Mouse (Mus musculus) intestine, embryonic 16.5 days (tissue): ENCODE data around the gene Htr3b. TPM values are rescaled to one million over a fixed set of nuclear protein-coding genes. Genes with fewer than 3 reads are reported as not detected.
"Not testable (repeated sequence)": the region's sequence is repeated elsewhere in the genome, so short reads cannot be mapped to it uniquely, and the experiment has no call there.

Source experiments
- ATAC-seq: fragments of 200-750 bp; cut with Nextera tagmentation; 2 replicates; pipeline ENCODE4 v1.8.0; 2017; ENCODE audit warnings: moderate TSS enrichment, moderate library complexity
- H3K27ac ChIP-seq: fragments of 300-500 bp; sonication (generic); 2 replicates; pipeline ENCODE4 v1.5.1; 2014; ENCODE audit warnings: mild to moderate bottlenecking, low read length
- H3K27me3 ChIP-seq: fragments of 300-500 bp; sonication (generic); replicated peaks from 2 replicates; pipeline ENCODE4 v1.6.1; 2014; ENCODE audit warnings: low read length, control low read depth, mixed read lengths; ENCODE audit not compliant: control insufficient read depth, insufficient read depth
- H3K36me3 ChIP-seq: fragments of 300-500 bp; sonication (generic); 2 replicates; pipeline ENCODE4 v1.6.1; 2014; ENCODE audit warnings: low read length, control low read depth; ENCODE audit not compliant: control insufficient read depth, insufficient read depth
- H3K4me1 ChIP-seq: fragments of 300-500 bp; sonication (generic); 2 replicates; pipeline ENCODE4 v1.6.1; 2014; ENCODE audit warnings: low read length, control low read depth, mixed read lengths; ENCODE audit not compliant: control insufficient read depth, insufficient read depth
- H3K4me2 ChIP-seq: fragments of 300-500 bp; sonication (generic); 2 replicates; pipeline ENCODE4 v1.6.1; 2014; ENCODE audit warnings: low read depth, low read length, control low read depth
- H3K4me3 ChIP-seq: fragments of 300-500 bp; sonication (generic); 2 replicates; pipeline ENCODE4 v1.5.1; 2014; ENCODE audit warnings: mild to moderate bottlenecking, low read length
- H3K9ac ChIP-seq: fragments of 300-500 bp; sonication (generic); 2 replicates; pipeline ENCODE4 v1.6.1; 2014; ENCODE audit warnings: low read depth, low read length
- H3K9me3 ChIP-seq: fragments of 300-500 bp; sonication (generic); 2 replicates; pipeline ENCODE4 v1.6.1; 2016; ENCODE audit warnings: low read length, control low read depth; ENCODE audit not compliant: control insufficient read depth
- WGBS: fragments of 180-500 bp; shearing (Covaris S2); extraction: QIAGEN DNeasy Blood & Tissue Kit; methylation state at CpG from one replicate; pipeline ENCODE4 v1.1.7; 2014; 5-methylcytosine and 5-hydroxymethylcytosine counted together
- polyA plus RNA-seq: library from polyadenylated mRNA; unstranded; fragments of >200 nt; fragmentation: Nextera tagmentation; extraction: Ambion mirVana; gene quantifications from 2 replicates; pipeline ENCODE4 v1.2.1, GENCODE M21; 2015

Gene Htr3b
- polyA plus RNA-seq, 1 experiment from 2014 or later = 1.4 TPM

DNA sequence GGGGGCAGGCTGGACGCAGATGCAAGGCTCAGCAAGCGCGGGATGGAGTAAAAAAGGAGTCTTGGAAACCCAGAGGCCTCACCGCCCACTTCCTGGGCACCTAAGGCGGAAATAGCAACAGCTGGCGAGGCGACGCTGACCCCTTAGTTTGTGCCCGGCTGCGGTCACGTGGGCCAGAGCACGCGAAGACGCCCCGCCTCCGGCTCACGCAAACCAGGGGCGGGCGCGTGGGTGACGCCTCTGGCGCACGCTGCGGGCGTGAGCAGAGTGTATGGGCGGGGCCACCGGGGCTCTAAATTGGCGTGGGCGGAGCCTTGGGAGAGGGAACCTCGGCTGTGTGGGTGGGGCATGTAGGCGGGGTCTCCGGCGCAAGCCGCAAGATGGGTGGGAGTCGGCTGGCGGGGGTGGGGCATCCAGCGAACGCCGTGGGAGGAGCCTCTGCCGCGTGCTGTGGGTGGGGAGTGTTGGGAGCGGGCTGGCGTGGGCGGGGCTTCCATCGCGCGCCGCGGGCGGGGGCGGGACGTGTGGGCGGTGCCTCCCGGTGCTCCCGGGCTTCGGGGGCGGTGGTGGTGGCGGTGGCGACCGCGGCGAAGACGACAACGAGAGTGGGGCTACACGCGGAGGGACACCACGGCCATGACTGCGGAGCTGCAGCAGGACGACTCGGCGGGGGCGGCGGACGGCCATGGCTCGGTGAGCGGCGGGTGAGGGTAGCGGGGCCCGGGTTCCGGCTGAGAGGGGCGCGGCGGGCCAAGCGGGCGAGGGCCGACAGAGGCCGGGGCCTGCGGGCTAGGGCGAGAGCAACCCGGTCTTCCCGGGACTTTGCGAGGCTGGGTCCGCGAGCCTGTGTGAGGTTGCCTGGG is 20.3 kb upstream of the Htr3b start, which contains the start of gene Usp28:
Usp28 (plus strand) TSS at position 531 of the 863 bp plus-strand sequence.
- peak; percentile 90 for ATAC-seq
- Histone ChIP-seq H3K27ac (peak within 1 kb of the TSS; percentile 86), H3K4me3 (peak within 1 kb of the TSS; percentile 79), H3K9ac (peak within 1 kb of the TSS; percentile 87), H3K9me3 (no peaks in the 10 kb centered on the region), H3K4me2 (peak within 1 kb of the TSS; percentile 83), H3K27me3 (no peaks in the 10 kb centered on the region), H3K4me1 (peaks cover 13% of the 10 kb centered on the region), H3K36me3 (no peaks in the 10 kb centered on the region)
- under 1% methylated on average over 92 of the region's 94 CpGs for WGBS

DNA sequence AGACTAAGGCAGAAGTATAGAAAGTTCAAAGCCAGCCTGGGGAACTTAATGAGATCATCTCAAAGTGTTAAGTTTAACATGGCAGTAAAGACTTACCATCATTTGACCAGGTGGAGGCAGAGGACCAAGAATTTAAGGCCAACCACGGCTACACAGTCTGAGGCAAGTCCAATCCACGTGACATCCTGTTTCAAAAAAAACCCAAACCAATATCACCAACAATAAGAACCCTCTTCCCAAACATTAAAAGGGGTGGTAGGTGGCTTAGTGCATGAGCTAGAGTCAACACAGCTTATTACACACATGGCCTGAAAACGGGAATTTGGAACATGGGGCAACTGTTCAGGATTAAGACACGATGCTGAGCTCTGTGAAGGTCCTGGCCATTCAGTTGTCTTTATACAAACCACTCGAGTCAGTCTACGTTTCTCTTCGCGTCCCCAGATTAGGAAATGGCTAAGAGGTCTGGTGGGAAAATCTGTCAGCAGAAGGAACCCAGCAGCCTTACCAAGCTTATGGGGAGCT is 19.6 kb upstream of the Htr3b start:
- peaks cover 13% of the 10 kb centered on the region for H3K4me1 ChIP-seq
- peak overlapping the region; percentile 73 for H3K4me2 ChIP-seq
- H3K36me3 ChIP-seq = no peaks in the 10 kb centered on the region
- H3K9ac ChIP-seq = peak overlapping the region; percentile 82
- H3K4me3 ChIP-seq = peak overlapping the region; percentile 79
- H3K27ac ChIP-seq = peak overlapping the region; percentile 86
- 24% methylated on average over 8 of the region's 8 CpGs for WGBS
- ATAC-seq = peak; percentile 27
- H3K9me3 ChIP-seq = no peaks in the 10 kb centered on the region
- no peaks in the 10 kb centered on the region for H3K27me3 ChIP-seq

DNA sequence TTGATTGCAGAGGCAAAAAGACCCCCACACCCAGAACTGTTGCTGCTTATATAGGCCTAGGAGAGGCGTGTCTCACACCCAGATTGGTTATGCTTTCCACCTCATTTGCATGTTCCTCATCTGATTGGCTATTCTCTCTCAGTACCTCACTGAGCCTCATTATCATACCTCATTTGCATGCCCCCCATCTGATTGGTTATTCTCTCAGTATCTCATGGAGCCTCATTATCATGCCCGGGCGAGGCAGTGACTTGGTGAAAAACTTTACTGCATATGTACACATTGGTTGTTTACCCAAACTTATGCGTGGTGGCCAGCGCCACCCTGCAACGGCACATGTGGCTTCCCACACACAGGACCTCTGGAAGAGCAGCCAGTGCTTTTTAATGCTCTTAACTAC is 19.0 kb upstream of the Htr3b start:
- not testable (repeated sequence) for H3K4me3 ChIP-seq, H3K27me3 ChIP-seq, H3K36me3 ChIP-seq, H3K9me3 ChIP-seq, H3K9ac ChIP-seq, H3K27ac ChIP-seq, ATAC-seq
- H3K4me2 ChIP-seq = peak overlapping the region; percentile 73; the same call in 1 of the 2 replicates
- 93% methylated on average over 6 of the region's 6 CpGs for WGBS
- H3K4me1 ChIP-seq = peaks cover 13% of the 10 kb centered on the region

DNA sequence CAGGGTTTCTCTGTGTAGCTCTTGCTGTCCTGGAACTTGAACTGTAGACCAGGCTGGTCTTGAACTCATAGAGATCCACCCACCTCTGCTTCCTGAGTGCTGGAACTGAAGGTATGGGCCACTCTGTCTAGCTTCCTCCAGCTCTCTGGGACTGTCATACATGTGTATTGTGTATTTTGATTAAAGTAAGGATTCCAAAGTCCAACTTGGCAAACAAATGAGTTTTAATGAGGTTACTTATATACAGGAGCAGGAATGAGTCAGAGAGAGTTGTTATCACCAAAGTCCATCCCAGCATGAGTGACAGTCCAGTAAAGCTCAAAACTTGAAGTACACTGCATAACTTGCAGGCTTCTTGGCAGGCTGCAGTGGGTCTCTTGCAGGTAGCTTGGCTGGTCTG is 17.0 kb upstream of the Htr3b start:
- Histone ChIP-seq H3K4me3 (no peak overlapping the region), H3K27ac (peak overlapping the region; percentile 37; the same call in 1 of the 2 replicates), H3K4me1 (peaks cover 6% of the 10 kb centered on the region; the same call in 1 of the 2 replicates), H3K9me3 (no peaks in the 10 kb centered on the region), H3K4me2 (no peak overlapping the region), H3K36me3 (no peaks in the 10 kb centered on the region), H3K27me3 (no peaks in the 10 kb centered on the region), H3K9ac (no peak overlapping the region)
- peak; percentile 57 for ATAC-seq

DNA sequence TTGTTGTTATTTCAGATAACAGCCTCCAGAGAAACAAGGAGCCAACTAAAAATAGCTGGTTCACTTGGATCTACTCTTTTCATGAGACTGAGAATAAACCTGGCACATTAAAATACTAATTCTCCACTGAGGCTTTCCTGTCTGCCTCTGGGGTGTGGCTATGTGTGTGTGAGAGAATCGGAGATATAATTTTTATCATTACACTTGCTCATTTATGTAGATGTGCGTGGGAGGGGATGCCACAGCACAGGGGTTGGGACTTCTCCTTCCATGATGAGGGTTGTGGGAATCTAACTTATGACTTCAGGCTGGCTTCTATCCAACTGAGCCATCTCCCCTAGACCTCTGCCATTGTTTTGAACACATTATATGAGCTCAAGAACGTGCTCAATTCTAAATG is 16.0 kb upstream of the Htr3b start:
- H3K27me3 ChIP-seq = no peaks in the 10 kb centered on the region
- WGBS = 81% methylated on average over 3 of the region's 3 CpGs
- H3K36me3 ChIP-seq = no peaks in the 10 kb centered on the region
- no peaks in the 10 kb centered on the region for H3K9me3 ChIP-seq
- no peak overlapping the region for H3K9ac ChIP-seq
- no peak overlapping the region for H3K4me2 ChIP-seq
- H3K4me1 ChIP-seq = peaks cover 5% of the 10 kb centered on the region; the same call in 1 of the 2 replicates
- no peak overlapping the region for H3K27ac ChIP-seq
- no peak for ATAC-seq
- no peak overlapping the region for H3K4me3 ChIP-seq

DNA sequence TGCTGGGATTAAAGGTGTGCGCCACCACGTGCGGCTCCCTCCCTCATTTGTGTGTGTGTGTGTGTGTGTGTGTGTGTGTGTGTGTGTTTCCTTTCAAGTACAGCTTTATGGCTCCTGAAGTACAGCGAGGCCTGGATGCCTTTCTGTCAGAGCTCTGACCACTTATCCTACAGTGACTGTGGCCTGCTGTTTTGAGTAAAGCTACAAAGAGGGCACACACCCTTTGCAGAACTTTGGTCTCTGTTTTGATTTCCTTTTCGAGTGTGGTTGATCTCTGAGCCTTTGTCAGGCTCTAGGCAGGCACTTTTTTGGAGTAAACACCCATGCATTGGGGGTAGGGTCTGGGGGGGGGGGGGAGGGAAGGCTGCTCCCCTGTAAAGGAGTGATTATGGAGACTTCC is 15.6 kb upstream of the Htr3b start:
- H3K36me3 ChIP-seq = no peaks in the 10 kb centered on the region
- no peaks in the 10 kb centered on the region for H3K9me3 ChIP-seq
- H3K27me3 ChIP-seq = no peaks in the 10 kb centered on the region
- 59% methylated on average over 5 of the region's 5 CpGs for WGBS
- no peak overlapping the region for H3K4me3 ChIP-seq
- no peak for ATAC-seq
- no peak overlapping the region for H3K9ac ChIP-seq
- peaks cover 5% of the 10 kb centered on the region; the same call in 1 of the 2 replicates for H3K4me1 ChIP-seq
- H3K27ac ChIP-seq = no peak overlapping the region
- no peak overlapping the region for H3K4me2 ChIP-seq

DNA sequence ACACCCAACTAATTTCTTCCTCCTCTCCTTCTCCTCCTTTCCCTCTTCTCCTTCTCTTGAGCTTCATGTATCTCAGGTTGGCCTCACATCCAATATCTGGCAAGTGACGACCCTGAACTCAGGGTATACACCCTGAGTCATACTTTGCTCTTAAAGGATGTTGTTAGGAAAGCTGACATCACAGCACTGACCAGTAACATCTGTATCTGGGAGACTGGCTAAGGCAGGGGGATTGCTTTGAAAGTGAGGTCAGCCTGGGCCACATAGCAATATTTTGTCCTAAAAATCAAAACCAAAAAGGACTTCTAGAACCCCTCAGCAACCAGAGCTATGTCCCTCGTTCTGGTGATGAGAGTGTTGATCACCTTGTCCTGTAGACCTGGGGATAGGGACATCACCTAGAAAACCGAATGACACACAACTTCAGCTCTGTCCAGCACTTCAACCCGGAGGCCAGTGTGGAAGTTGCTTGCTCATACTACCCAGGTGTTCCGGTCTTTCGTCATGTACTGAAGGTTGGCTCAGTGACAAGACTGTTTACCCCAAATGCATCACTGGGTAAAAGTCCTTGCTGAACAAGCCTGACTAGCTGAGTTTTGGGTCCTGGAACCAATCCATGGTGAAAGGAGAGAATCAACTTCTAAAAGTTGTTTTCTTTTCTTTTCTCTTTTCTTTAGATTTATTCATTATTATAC is 12.0 kb upstream of the Htr3b start:
- ATAC-seq = no peak
- no peak overlapping the region for H3K4me2 ChIP-seq
- H3K4me1 ChIP-seq = peaks cover 3% of the 10 kb centered on the region; the same call in 1 of the 2 replicates
- H3K27ac ChIP-seq = no peak overlapping the region
- H3K9ac ChIP-seq = no peak overlapping the region
- 78% methylated on average over 6 of the region's 6 CpGs for WGBS
- H3K36me3 ChIP-seq = no peaks in the 10 kb centered on the region
- H3K4me3 ChIP-seq = no peak overlapping the region
- no peaks in the 10 kb centered on the region for H3K9me3 ChIP-seq
- H3K27me3 ChIP-seq = no peaks in the 10 kb centered on the region

DNA sequence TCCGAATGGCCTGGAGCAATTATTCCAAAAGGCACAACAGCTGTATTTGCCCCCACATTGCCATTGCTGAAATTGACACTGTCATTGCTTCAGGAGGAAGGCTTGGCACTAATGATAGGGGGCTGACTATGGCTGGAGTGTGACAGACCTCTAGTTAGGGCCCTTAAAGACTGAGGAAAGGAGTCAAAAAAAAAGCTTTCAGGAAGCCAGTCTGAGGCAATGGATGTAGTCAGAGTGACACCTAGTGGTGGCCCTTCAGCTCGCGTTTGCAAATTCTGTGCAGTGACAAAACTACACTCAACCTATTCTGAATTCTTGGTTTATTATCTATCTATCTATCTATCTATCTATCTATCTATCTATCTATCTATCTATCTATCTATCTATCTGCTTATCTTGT is 7.7 kb upstream of the Htr3b start:
- Histone ChIP-seq H3K4me2 (no peak overlapping the region), H3K9me3 (no peaks in the 10 kb centered on the region), H3K9ac (no peak overlapping the region), H3K36me3 (no peaks in the 10 kb centered on the region), H3K27ac (no peak overlapping the region), H3K4me1 (no peaks in the 10 kb centered on the region), H3K27me3 (no peaks in the 10 kb centered on the region), H3K4me3 (no peak overlapping the region)
- WGBS = 31% methylated on average over 3 of the region's 3 CpGs
- no peak for ATAC-seq

DNA sequence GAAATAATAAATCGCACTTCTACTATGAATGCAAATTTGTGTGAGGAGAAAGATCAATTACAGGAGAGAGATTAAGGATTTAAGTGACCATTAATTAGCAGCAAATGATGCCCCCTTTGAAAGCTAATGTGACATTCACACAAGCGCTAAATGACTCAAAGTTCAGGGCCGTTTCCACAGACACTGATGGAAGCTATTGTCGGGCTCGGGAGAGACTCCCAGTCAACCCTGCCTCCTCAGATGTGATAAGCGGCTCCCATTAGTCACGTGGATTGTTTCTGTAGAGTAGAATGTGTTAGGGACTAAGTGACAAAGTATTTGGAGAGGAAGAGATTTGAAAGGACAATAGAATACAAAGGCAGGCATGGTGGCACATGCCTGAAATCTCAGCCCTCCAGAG is 2.7 kb downstream of the Htr3b start:
- Histone ChIP-seq H3K36me3 (no peaks in the 10 kb centered on the region), H3K27me3 (no peaks in the 10 kb centered on the region), H3K4me2 (no peak overlapping the region), H3K4me3 (no peak overlapping the region), H3K9ac (no peak overlapping the region), H3K4me1 (no peaks in the 10 kb centered on the region), H3K27ac (no peak overlapping the region), H3K9me3 (no peaks in the 10 kb centered on the region)
- 32% methylated on average over 7 of the region's 7 CpGs for WGBS
- no peak for ATAC-seq
